Mouse (Mus musculus) neural tube, embryonic 11.5 days (tissue): ENCODE measurements around the gene Hspb9. TPM values are rescaled to one million over a fixed set of nuclear protein-coding genes. Genes with fewer than 3 reads are reported as not detected.
A peak's percentile ranks its signal among the peaks of the same experiment; 100 is the strongest.

Experiments used
- ATAC-seq: fragments of 200-750 bp; cut with Nextera tagmentation; 2 replicates; pipeline ENCODE4 v1.8.0; 2017; ENCODE audit warnings: moderate number of reproducible peaks, mild to moderate bottlenecking, moderate TSS enrichment, moderate library complexity; ENCODE audit not compliant: insufficient read depth, low FRiP score, low TSS enrichment
- DNase-seq: peaks from one replicate; pipeline ENCODE4 v3.0.0-alpha.2; 2015; ENCODE audit warnings: low spot score
- H3K27ac ChIP-seq: fragments of 300-500 bp; sonication (generic); 2 replicates; pipeline ENCODE4 v1.5.1; 2014; ENCODE audit warnings: low read depth, mild to moderate bottlenecking, low read length
- H3K27me3 ChIP-seq: fragments of 300-500 bp; sonication (generic); 2 replicates; pipeline ENCODE4 v1.6.1; 2014; ENCODE audit warnings: mild to moderate bottlenecking, low read length, mixed read lengths; ENCODE audit not compliant: control insufficient read depth, insufficient read depth
- H3K36me3 ChIP-seq: fragments of 300-500 bp; sonication (generic); 2 replicates; pipeline ENCODE4 v1.6.1; 2014; ENCODE audit warnings: mild to moderate bottlenecking, low read length, moderate library complexity, mixed read lengths; ENCODE audit not compliant: control insufficient read depth, insufficient read depth
- H3K4me1 ChIP-seq: fragments of 300-500 bp; sonication (generic); 2 replicates; pipeline ENCODE4 v1.6.1; 2014; ENCODE audit warnings: low read length, mixed read lengths; ENCODE audit not compliant: control insufficient read depth, insufficient read depth
- H3K4me2 ChIP-seq: fragments of 300-500 bp; sonication (generic); 2 replicates; pipeline ENCODE4 v1.6.1; 2014; ENCODE audit warnings: low read depth, mild to moderate bottlenecking, moderate library complexity
- H3K4me3 ChIP-seq: fragments of 300-500 bp; sonication (generic); 2 replicates; pipeline ENCODE4 v1.5.1; 2014; ENCODE audit warnings: low read depth, low read length
- H3K9ac ChIP-seq: fragments of 300-500 bp; sonication (generic); 2 replicates; pipeline ENCODE4 v1.6.1; 2014; ENCODE audit warnings: mild to moderate bottlenecking, low read length
- H3K9me3 ChIP-seq: fragments of 300-500 bp; sonication (generic); 2 replicates; pipeline ENCODE4 v1.6.1; 2016; ENCODE audit warnings: low read length; ENCODE audit not compliant: control insufficient read depth
- WGBS: fragments of 180-500 bp; shearing (Covaris S2); extraction: QIAGEN DNeasy Blood & Tissue Kit; methylation state at CpG from one replicate; pipeline ENCODE4 v1.1.7; 2014; 5-methylcytosine and 5-hydroxymethylcytosine counted together
- polyA plus RNA-seq: library from polyadenylated mRNA; unstranded; fragments of >200 nt; fragmentation: Nextera tagmentation; extraction: Ambion mirVana; gene quantifications from 2 replicates; pipeline ENCODE4 v1.2.1, GENCODE M21; 2014

Gene Hspb9
- polyA plus RNA-seq, 1 experiment from 2014 or later: not detected

DNA sequence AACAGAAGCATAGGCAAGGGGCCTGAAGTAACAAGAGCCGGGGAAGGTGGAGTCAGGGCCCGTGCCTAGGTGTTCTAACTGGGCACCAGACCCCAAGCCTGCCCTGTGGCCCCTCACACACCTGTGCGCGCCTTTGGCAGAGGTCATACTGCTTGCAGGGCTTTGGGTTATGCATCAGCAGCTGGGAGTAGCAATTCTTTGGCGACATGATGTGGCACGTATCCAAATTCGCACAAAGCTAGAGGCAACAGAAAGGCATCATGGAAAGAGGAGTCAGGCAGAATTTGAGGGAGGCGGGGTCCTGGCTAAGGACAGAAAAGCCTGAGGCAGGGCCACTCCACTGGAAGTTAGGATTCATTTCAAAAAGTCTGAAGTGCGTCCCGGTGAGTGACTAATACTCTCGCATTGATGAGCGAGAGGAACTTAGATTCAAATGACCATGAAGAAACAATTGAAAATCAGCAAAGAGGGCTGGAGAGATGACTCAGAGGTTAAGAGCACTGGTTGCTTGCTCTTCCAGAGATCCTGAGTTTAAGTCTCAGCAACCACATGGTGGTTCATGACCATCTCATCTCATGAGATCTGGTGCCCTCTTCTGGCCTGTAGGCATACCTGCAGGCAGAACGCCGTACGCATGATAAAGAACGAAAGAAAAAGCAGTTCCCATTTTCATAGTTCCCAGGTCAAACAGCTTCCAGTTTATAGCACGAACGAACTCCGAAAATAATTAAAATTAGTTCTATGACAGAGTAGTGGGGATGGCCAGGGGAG is 11.4 kb upstream of the Hspb9 start:
- H3K27me3 ChIP-seq: no peaks in the 10 kb centered on the region
- H3K4me2 ChIP-seq: peak overlapping the region; percentile 17; the same call in 1 of the 2 replicates
- peaks cover 5% of the 10 kb centered on the region; the same call in 1 of the 2 replicates for H3K36me3 ChIP-seq
- DNase-seq (peak; percentile 69), ATAC-seq (no peak)
- no peak overlapping the region for H3K9ac ChIP-seq
- no peaks in the 10 kb centered on the region for H3K9me3 ChIP-seq
- H3K4me1 ChIP-seq: peaks cover 3% of the 10 kb centered on the region; the same call in 1 of the 2 replicates
- H3K4me3 ChIP-seq: no peak overlapping the region
- WGBS: 38% methylated on average over 19 of the region's 19 CpGs
- no peak overlapping the region for H3K27ac ChIP-seq

DNA sequence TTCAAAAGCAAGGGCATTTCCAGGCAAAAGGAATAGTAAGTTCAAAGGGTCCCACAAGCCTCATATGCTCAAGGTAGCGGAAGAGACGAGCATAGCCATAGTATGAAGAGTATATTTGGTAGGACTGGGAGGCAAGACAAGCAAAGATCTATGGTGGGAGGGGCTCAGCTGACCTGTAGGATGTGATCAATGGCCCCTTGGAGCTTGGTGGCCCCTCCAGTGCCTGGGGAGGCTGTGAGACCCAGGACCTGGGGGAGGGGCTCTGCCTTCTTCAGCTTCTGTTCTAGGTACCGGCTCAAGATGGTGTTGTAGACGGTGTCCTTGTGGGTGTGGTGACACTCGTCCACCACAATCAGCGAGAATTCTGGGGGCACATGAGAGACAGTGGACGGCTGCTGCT is 10.7 kb upstream of the Hspb9 start:
- 42% methylated on average over 7 of the region's 7 CpGs for WGBS
- H3K27me3 ChIP-seq: no peaks in the 10 kb centered on the region
- peak overlapping the region; percentile 17; the same call in 1 of the 2 replicates for H3K4me2 ChIP-seq
- ATAC-seq (no peak), DNase-seq (no peak)
- H3K9ac ChIP-seq: no peak overlapping the region
- H3K27ac ChIP-seq: no peak overlapping the region
- no peaks in the 10 kb centered on the region for H3K9me3 ChIP-seq
- no peak overlapping the region for H3K4me3 ChIP-seq
- peaks cover 3% of the 10 kb centered on the region; the same call in 1 of the 2 replicates for H3K4me1 ChIP-seq
- H3K36me3 ChIP-seq: peaks cover 5% of the 10 kb centered on the region; the same call in 1 of the 2 replicates

DNA sequence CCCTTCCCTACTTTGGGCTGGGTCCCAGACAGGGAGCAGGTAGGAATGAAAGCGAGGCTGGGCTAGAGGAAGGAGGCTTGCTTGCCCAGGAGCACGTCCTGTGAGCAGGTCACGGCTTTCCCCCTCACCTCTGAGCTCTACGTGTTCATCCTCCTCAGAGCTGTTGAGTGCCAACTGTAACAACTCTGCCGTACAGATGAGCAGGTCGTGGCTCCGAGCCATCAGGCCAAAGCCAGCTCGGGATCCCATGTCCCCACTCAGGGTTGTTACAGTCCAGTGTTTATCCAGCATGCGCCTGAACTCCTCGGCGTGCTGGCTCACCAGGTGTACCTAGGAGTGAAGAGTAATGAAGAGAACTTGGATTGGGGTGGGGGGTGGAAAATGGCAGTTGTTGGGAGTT is 10.3 kb upstream of the Hspb9 start:
- Histone ChIP-seq H3K9me3 (no peaks in the 10 kb centered on the region), H3K36me3 (peaks cover 9% of the 10 kb centered on the region; the same call in 1 of the 2 replicates), H3K27ac (no peak overlapping the region), H3K4me2 (no peak overlapping the region), H3K4me1 (peaks cover 3% of the 10 kb centered on the region; the same call in 1 of the 2 replicates), H3K9ac (no peak overlapping the region), H3K27me3 (no peaks in the 10 kb centered on the region), H3K4me3 (no peak overlapping the region)
- WGBS: 73% methylated on average over 11 of the region's 11 CpGs
- DNase-seq (no peak), ATAC-seq (no peak)

DNA sequence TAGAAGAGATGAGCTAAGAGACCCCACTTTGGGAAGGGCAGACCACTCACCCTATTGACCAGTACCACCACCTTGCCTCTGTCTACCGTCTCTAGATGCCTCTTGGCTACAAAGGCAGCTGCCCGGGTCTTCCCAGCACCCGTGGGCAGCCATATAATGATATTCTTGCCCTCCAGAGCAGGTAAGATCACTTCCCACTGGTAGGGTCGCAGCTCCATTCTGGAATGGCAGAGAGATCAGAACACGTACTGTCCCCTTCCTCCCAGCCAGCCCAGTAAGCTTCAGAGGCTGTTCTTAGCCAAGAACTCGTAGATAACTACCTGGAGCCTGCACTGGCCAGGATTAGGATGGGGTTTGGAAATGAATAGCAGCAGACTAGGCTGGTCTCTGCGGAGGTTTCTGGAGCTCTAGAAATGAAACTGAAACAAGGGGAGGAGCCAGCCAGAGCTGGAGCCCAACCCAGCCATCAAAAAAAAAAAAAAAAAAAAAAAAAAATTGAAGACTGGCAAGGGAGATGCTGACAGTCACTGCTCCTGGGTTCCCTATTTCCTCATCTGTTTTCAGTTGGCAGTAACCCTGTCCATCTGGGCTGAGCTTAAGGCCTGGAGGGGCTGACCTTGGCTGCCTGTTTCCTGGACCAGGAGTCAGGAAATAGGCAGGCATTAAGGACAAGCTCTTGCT is 9.7 kb upstream of the Hspb9 start, which contains the start of gene Dhx58:
Gene Dhx58, minus strand, starts transcription at position 421 of the 681 bp plus-strand sequence.
- Histone ChIP-seq H3K27ac (no peak within 1 kb of the TSS), H3K4me1 (peaks cover 3% of the 10 kb centered on the region; the same call in 1 of the 2 replicates), H3K4me2 (no peak within 1 kb of the TSS), H3K9me3 (no peaks in the 10 kb centered on the region), H3K27me3 (no peaks in the 10 kb centered on the region), H3K9ac (no peak within 1 kb of the TSS), H3K4me3 (no peak within 1 kb of the TSS), H3K36me3 (peaks cover 12% of the 10 kb centered on the region; the same call in 1 of the 2 replicates)
- 77% methylated on average over 7 of the region's 7 CpGs for WGBS
- DNase-seq (no peak), ATAC-seq (no peak)

DNA sequence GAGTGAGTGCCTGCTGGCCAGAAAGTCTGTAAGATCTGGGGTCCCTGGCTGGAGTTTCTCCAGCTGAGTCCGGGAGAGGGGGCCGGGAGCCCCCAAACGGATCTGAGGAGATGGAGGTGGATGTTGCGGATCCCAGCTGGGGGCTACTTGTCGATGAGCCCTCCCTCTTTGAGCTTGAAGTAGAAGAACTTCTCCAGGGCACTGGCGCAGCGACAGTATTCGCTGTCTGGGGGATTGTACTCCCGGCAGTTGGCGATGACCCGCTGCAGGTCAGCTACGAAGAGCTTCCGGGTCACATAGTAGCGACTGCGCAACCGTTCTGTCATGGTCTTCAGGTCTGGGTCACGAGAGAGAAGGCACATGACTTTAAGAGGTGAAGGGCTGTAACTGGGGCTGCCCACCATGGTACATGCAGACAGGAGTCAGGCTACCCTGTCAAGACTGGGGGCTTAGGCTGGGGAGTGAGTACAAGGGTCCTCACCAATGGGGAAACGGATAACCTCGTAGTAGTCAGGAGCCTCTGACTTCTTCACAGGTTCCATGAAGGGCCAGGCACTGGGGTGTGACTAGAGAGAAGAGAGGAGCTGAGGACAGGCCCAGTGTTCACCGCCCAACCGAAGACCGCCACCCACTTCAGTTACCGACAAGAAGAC is 8.4 kb upstream of the Hspb9 start:
- H3K27me3 ChIP-seq: no peaks in the 10 kb centered on the region
- H3K4me1 ChIP-seq: peaks cover 3% of the 10 kb centered on the region; the same call in 1 of the 2 replicates
- no peak for DNase-seq
- 94% methylated on average over 23 of the region's 23 CpGs for WGBS
- H3K4me2 ChIP-seq: no peak overlapping the region
- ATAC-seq: no peak
- no peak overlapping the region for H3K4me3 ChIP-seq
- no peak overlapping the region for H3K27ac ChIP-seq
- H3K9ac ChIP-seq: no peak overlapping the region
- no peaks in the 10 kb centered on the region for H3K9me3 ChIP-seq
- H3K36me3 ChIP-seq: peaks cover 14% of the 10 kb centered on the region; the same call in 1 of the 2 replicates

DNA sequence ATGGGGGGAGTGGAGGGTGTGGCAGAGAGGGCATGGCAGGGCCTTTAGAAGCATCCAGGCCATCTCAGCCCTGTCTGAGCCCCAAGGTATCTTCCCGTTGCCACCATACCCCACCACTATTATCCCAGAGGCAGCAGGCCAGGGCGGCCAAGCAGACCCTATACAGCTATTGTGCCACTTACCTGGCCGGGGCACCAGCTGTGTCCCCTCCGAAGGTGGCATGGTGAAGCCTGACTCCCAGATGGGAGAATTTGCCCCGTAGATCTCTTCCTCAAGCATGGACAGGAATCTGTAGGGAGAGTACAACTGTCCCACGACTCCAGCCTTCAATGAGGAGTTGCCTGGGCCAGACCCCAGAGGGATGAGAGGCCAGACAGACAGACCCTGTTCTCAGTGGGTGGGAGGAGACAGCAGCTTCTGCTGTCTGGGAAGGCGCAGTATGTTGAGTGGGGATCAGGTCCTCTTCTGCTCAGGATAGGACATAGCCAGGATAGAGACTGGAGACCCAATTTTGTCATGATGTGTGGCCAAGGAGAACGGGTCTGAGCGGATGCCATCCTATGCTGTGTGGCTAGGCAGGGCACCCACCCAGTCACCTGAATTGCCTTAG is 4.3 kb upstream of the Hspb9 start:
- WGBS: 95% methylated on average over 9 of the region's 9 CpGs
- H3K27ac ChIP-seq: no peak overlapping the region
- DNase-seq (no peak), ATAC-seq (no peak)
- no peak overlapping the region for H3K4me2 ChIP-seq
- H3K36me3 ChIP-seq: peaks cover 14% of the 10 kb centered on the region
- no peaks in the 10 kb centered on the region for H3K27me3 ChIP-seq
- H3K4me3 ChIP-seq: no peak overlapping the region
- no peak overlapping the region for H3K9ac ChIP-seq
- no peaks in the 10 kb centered on the region for H3K9me3 ChIP-seq
- H3K4me1 ChIP-seq: peaks cover 15% of the 10 kb centered on the region

DNA sequence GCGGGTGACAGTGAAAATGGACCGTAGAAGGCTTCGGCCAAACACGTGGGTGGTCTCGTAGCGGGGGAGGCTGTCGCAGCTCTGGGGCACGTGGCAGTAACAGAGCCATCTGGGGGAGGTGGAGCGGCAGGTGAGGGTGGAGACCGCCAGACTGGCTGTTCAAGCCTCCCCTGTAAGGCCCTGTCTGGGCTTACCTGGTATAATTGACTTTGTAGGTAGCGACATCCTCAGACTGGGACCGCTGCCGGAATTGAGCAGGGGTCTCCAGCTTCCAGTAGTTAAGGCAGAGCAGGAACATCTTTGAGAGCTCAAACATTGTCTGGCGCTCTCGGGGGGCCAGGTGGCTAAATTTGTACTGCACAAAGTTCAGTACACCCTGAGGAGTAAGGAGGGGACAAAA is 3.1 kb upstream of the Hspb9 start:
- 91% methylated on average over 15 of the region's 15 CpGs for WGBS
- Histone ChIP-seq H3K27me3 (no peaks in the 10 kb centered on the region), H3K27ac (no peak overlapping the region), H3K4me3 (no peak overlapping the region), H3K4me1 (peaks cover 18% of the 10 kb centered on the region), H3K9ac (no peak overlapping the region), H3K9me3 (no peaks in the 10 kb centered on the region), H3K4me2 (no peak overlapping the region), H3K36me3 (peaks cover 11% of the 10 kb centered on the region)
- ATAC-seq (no peak), DNase-seq (no peak)

DNA sequence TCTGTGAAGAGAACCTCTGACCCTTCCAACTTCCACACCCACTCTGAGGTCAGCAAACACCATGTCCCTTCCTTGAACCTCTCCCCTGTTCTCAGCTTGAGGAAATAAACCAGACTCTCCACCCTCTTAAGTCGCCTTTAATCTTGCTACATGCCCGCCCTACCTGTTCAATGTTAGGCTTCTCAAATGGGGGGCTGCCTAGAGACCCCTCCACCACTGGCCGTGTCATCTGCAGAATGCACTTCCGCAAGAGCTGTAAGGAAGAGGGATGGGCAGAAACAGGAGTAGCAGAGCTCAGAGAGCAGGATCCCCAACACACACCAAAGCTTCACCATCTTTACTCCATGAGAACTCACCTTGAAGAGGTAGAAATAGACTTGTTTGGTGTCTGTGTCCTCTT is 2.7 kb upstream of the Hspb9 start:
- Histone ChIP-seq H3K36me3 (peaks cover 11% of the 10 kb centered on the region), H3K4me2 (no peak overlapping the region), H3K9ac (no peak overlapping the region), H3K4me3 (no peak overlapping the region), H3K27ac (no peak overlapping the region), H3K27me3 (no peaks in the 10 kb centered on the region), H3K4me1 (peaks cover 18% of the 10 kb centered on the region), H3K9me3 (no peaks in the 10 kb centered on the region)
- WGBS: 89% methylated on average over 4 of the region's 4 CpGs
- DNase-seq: no peak
- ATAC-seq: no peak
